Comparison of ENCODE assay signal across 9 mouse cellular contexts in genomic region chr7:65519788-65520563, GRCm38 (mm10). TPM values are rescaled to one million over a fixed set of nuclear protein-coding genes. Genes with fewer than 3 reads are reported as not detected.
DNase-seq lines count a peak whose midpoint lies in the region; TF ChIP-seq lines count a peak whose summit lies in the region.
"Had no signal": no experiment of that assay in that cellular context is flagged by ENCODE, and none has a peak within 500 bp of the region (broad histone marks: within the 10 kb centered on the region; RNA-seq: fewer than 3 reads in every experiment).

No protein-coding gene starts in this region.

- 0 out of 2 replicates have a peak, but pooled peaks cover 2% of the 10 kb centered on the region for H3K4me1 ChIP-seq in lung, adult 2 months (ENCODE audit: control insufficient read depth, insufficient read depth, low read length)
- H3K4me1 ChIP-seq: heart, embryonic 15.5 days had no signal

- H3K4me3 ChIP-seq in C2C12 (ENCODE audit: insufficient read depth, poor library complexity, severe bottlenecking), result no peak overlapping the region
- H3K4me3 ChIP-seq in lung, adult 2 months (replicated peaks; ENCODE audit: extremely low read depth, low read depth, low read length), result no peak overlapping the region
- H3K4me3 ChIP-seq: heart, embryonic 15.5 days had no signal

- H3K36me3 ChIP-seq in C2C12 (ENCODE audit: control insufficient read depth, insufficient read depth), result no peaks in the 10 kb centered on the region
- H3K36me3 ChIP-seq: heart, embryonic 15.5 days had no signal

- 16% methylated on average over 12 of the region's 12 CpGs for WGBS in lung, adult 2 months

- H3K79me2 ChIP-seq in C2C12 (ENCODE audit: control insufficient read depth, insufficient read depth), result no peaks in the 10 kb centered on the region

- peaks cover 11% of the 10 kb centered on the region for H3K27me3 ChIP-seq in C2C12 (ENCODE audit: control insufficient read depth, insufficient read depth, insufficient read length)

- DNase-seq in ZHBTc4 (ENCODE audit: low read depth, low spot score), result peak; percentile 86
- peak; percentile 62 to 63 for DNase-seq in cerebellum, postnatal 36 days
- peak; percentile 78 for DNase-seq in gastrocnemius, postnatal 10 days
- peak; percentile 76 for DNase-seq in kidney, adult 9 months
- peak; percentile 84 for DNase-seq in lung, adult 2 months
- DNase-seq in ovary, postnatal 14 days (ENCODE audit: low spot score), result peak; percentile 72
- DNase-seq in urinary bladder, postnatal 10 days (ENCODE audit: low spot score), result peak; percentile 44

- no peaks in the 10 kb centered on the region for H3K79me3 ChIP-seq in C2C12 (ENCODE audit: low read depth)

- TF ChIP-seq CTCF in C2C12 (IDR thresholded peaks at IDR 0.05; ENCODE audit: control insufficient read depth, insufficient read depth, insufficient read length), result peak; percentile 60
- TF ChIP-seq CTCF in lung, adult 2 months (IDR thresholded peaks at IDR 0.05; ENCODE audit: insufficient read depth, low read length), result peak; percentile 88

- no peak overlapping the region for H3ac ChIP-seq in C2C12 (ENCODE audit: control insufficient read depth, insufficient read length, low read depth)

- TF ChIP-seq POLR2A in lung, adult 2 months (IDR thresholded peaks at IDR 0.05; ENCODE audit: borderline replicate concordance, extremely low read depth, low read depth, low read length), result no peak

TF ChIP-seq in C2C12, 6 proteins besides CTCF, POLR2A, EP300 and RAD21:
- TF ChIP-seq FOSL1 (IDR thresholded peaks at IDR 0.05; ENCODE audit: insufficient read depth, low read length, poor library complexity, severe bottlenecking) (no peak), MYOG (IDR thresholded peaks at IDR 0.05; ENCODE audit: control insufficient read depth, extremely low read depth, insufficient read length) (no peak), MYOD1 (IDR thresholded peaks at IDR 0.05; ENCODE audit: control insufficient read depth, insufficient read length, low read depth) (no peak)

RNA-seq across cellular contexts. Expression of gene Tjp1, which starts 7.6 kb away (rescaled TPM):
- polyA plus RNA-seq in C2C12 (2012; fragmentation: generic; extraction: Trizol), result 19.3 TPM
- total RNA-seq in gastrocnemius, postnatal 10 days (2021), result 10 to 100 TPM; 48.3 to 56.3 TPM
- 58.9 and 64.8 TPM in 2 replicates for polyA plus RNA-seq in lung, adult 2 months (2012; rRNA removed)
